Mouse (Mus musculus) midbrain, postnatal 0 days (tissue): Measurements from ENCODE around the gene 4930550L24Rik. TPM values are rescaled to one million over a fixed set of nuclear protein-coding genes. Genes with fewer than 3 reads are reported as not detected.

ENCODE experiments used
- ATAC-seq: fragments of 200-750 bp; cut with Nextera tagmentation; 2 replicates; pipeline ENCODE4 v1.8.0; 2017; ENCODE audit warnings: moderate number of reproducible peaks, mild to moderate bottlenecking, moderate TSS enrichment, moderate library complexity; ENCODE audit not compliant: low FRiP score
- DNase-seq: peaks from one replicate; pipeline ENCODE4 v3.0.0-alpha.2; 2015; ENCODE audit warnings: low spot score
- H3K27ac ChIP-seq: fragments of 300-500 bp; sonication (generic); 2 replicates; pipeline ENCODE4 v1.5.1; 2014; ENCODE audit warnings: low read depth, mild to moderate bottlenecking, low read length, mixed read lengths
- H3K27me3 ChIP-seq: fragments of 300-500 bp; sonication (generic); 2 replicates; pipeline ENCODE4 v1.6.1; 2014; ENCODE audit warnings: low read length, control low read depth, mixed read lengths; ENCODE audit not compliant: insufficient read depth
- H3K36me3 ChIP-seq: fragments of 300-500 bp; sonication (generic); 2 replicates; pipeline ENCODE4 v1.6.1; 2014; ENCODE audit warnings: low read length, control low read depth, mixed read lengths; ENCODE audit not compliant: insufficient read depth
- H3K4me1 ChIP-seq: fragments of 300-500 bp; sonication (generic); 2 replicates; pipeline ENCODE4 v1.6.1; 2014; ENCODE audit warnings: mild to moderate bottlenecking, control low read depth, antibody characterized with exemption, low read length, mixed read lengths; ENCODE audit not compliant: insufficient read depth
- H3K4me2 ChIP-seq: fragments of 300-500 bp; sonication (generic); 2 replicates; pipeline ENCODE4 v1.6.1; 2014; ENCODE audit warnings: low read depth, mild to moderate bottlenecking, low read length, mixed read lengths; ENCODE audit not compliant: poor library complexity, severe bottlenecking
- H3K4me3 ChIP-seq: fragments of 300-500 bp; sonication (generic); 2 replicates; pipeline ENCODE4 v1.5.1; 2014; ENCODE audit warnings: low read depth, mild to moderate bottlenecking, low read length, moderate library complexity
- H3K9ac ChIP-seq: fragments of 300-500 bp; sonication (generic); replicated peaks from 2 replicates; pipeline ENCODE4 v1.6.1; 2014; ENCODE audit warnings: mild to moderate bottlenecking, low read length, moderate library complexity, mixed read lengths; ENCODE audit not compliant: poor library complexity, severe bottlenecking
- H3K9me3 ChIP-seq: fragments of 300-500 bp; sonication (generic); 2 replicates; pipeline ENCODE4 v1.6.1; 2016; ENCODE audit warnings: low read length, control low read depth
- CTCF ChIP-seq: IDR thresholded peaks from 2 replicates; pipeline ENCODE4 v1.5.1; 2016; ENCODE audit warnings: antibody characterized with exemption, mild to moderate bottlenecking
- WGBS: fragments of 180-500 bp; shearing (Covaris S2); extraction: QIAGEN DNeasy Blood & Tissue Kit; methylation state at CpG from one replicate; pipeline ENCODE4 v1.1.7; 2014; 5-methylcytosine and 5-hydroxymethylcytosine counted together
- polyA plus RNA-seq: library from polyadenylated mRNA; unstranded; fragments of >200 nt; fragmentation: Nextera tagmentation; extraction: Ambion mirVana; gene quantifications from 2 replicates; pipeline ENCODE4 v1.2.1, GENCODE M21; 2015
- total RNA-seq: library from RNA; depleted of rRNA; stranded (reverse); fragments of >200 nt; gene quantifications from 2 replicates; pipeline ENCODE4 v1.2.3, GENCODE M21; 2014; rRNA removed

4930550L24Rik gene
- total RNA-seq (not detected in 2 replicates), polyA plus RNA-seq (0.23 TPM in 1 of 2 replicates, not detected in the other)

GRCm38 (mm10) chrX:58909060-58909459, at the start of gene 4930550L24Rik:
Gene 4930550L24Rik (plus strand): TSS chrX:58909360.
- H3K4me2 ChIP-seq = no peak within 1 kb of the TSS
- TF ChIP-seq CTCF = no peak

GRCm38 (mm10) chrX:58900753-58901152, 8.4 kb upstream of the 4930550L24Rik start:
- Histone ChIP-seq H3K4me1 (no peaks in the 10 kb centered on the region), H3K36me3 (no peaks in the 10 kb centered on the region), H3K4me3 (no peak overlapping the region), H3K9ac (no peak overlapping the region), H3K9me3 (no peaks in the 10 kb centered on the region), H3K4me2 (no peak overlapping the region), H3K27ac (no peak overlapping the region), H3K27me3 (no peaks in the 10 kb centered on the region)
- DNase-seq (no peak), ATAC-seq (no peak)
- no peak for TF ChIP-seq CTCF
- WGBS = 92% methylated on average over 1 of the region's 1 CpGs

More at GRCm38 (mm10) chrX:58909060-58909459, at the start of gene 4930550L24Rik:
- H3K9me3 ChIP-seq = no peaks in the 10 kb centered on the region
- H3K4me3 ChIP-seq = no peak within 1 kb of the TSS
- ATAC-seq (no peak), DNase-seq (no peak)
- H3K4me1 ChIP-seq = no peaks in the 10 kb centered on the region
- no peak within 1 kb of the TSS for H3K9ac ChIP-seq
- no peak within 1 kb of the TSS for H3K27ac ChIP-seq
- 68% methylated on average over 2 of the region's 2 CpGs for WGBS
- no peaks in the 10 kb centered on the region for H3K27me3 ChIP-seq
- no peaks in the 10 kb centered on the region for H3K36me3 ChIP-seq

- H3K27ac ChIP-seq = no peak overlapping the region
- peak; percentile 28 for DNase-seq
- WGBS = 41% methylated on average over 2 of the region's 2 CpGs
- no peaks in the 10 kb centered on the region for H3K27me3 ChIP-seq
- no peak; the same call in 1 of the 2 replicates for ATAC-seq
- no peak overlapping the region for H3K4me3 ChIP-seq
- H3K36me3 ChIP-seq = no peaks in the 10 kb centered on the region
- H3K4me2 ChIP-seq = no peak overlapping the region
- no peak for TF ChIP-seq CTCF
- no peak overlapping the region for H3K9ac ChIP-seq
- H3K4me1 ChIP-seq = no peaks in the 10 kb centered on the region
- H3K9me3 ChIP-seq = no peaks in the 10 kb centered on the region
Measured at GRCm38 (mm10) chrX:58967969-58968368, 58.8 kb downstream of the 4930550L24Rik start.
